In genomic region chr14:79837101-79837500, GRCm38 (mm10) we compare ENCODE assay signal across 13 mouse cellular contexts.
"Had no signal": no experiment of that assay in that cellular context is flagged by ENCODE, and none has a peak within 500 bp of the region (broad histone marks: within the 10 kb centered on the region; RNA-seq: fewer than 3 reads in every experiment).

No protein-coding gene starts in this region.

- H3K27ac ChIP-seq: intestine, embryonic 15.5 days; left cerebral cortex, adult 2 months; limb, embryonic 10.5 days; liver, embryonic 15.5 days had no signal

- H3K36me3 ChIP-seq: intestine, embryonic 15.5 days; limb, embryonic 10.5 days; liver, embryonic 15.5 days had no signal

- H3K27me3 ChIP-seq: intestine, embryonic 15.5 days; liver, embryonic 15.5 days had no signal

- DNase-seq: kidney, adult 2 months; kidney, postnatal 4 days; lung, adult 2 months; lung, postnatal 36 days; right cerebral cortex, adult 18-20 months; right cerebral cortex, postnatal 25 days; thymus, postnatal 36 days had no signal

- H3K9ac ChIP-seq: intestine, embryonic 15.5 days; liver, embryonic 15.5 days had no signal

- ATAC-seq: intestine, embryonic 15.5 days; lung, postnatal 0 days had no signal

- H3K4me2 ChIP-seq: intestine, embryonic 15.5 days; liver, embryonic 11.5 days; liver, embryonic 15.5 days had no signal

- H3K4me3 ChIP-seq: intestine, embryonic 15.5 days; left cerebral cortex, adult 2 months; limb, embryonic 10.5 days; liver, embryonic 15.5 days had no signal

- H3K4me1 ChIP-seq: intestine, embryonic 15.5 days; liver, embryonic 15.5 days had no signal

- H3K9me3 ChIP-seq: intestine, embryonic 15.5 days; limb, embryonic 10.5 days had no signal
